Mouse (Mus musculus) lung, embryonic 15.5 days (tissue): ENCODE data around the gene Adgrf4. TPM values are rescaled to one million over a fixed set of nuclear protein-coding genes. Genes with fewer than 3 reads are reported as not detected.

Source experiments
- ATAC-seq: fragments of 200-750 bp; cut with Nextera tagmentation; 2 replicates; pipeline ENCODE4 v1.8.0; 2017; ENCODE audit warnings: moderate number of reproducible peaks, borderline replicate concordance; ENCODE audit not compliant: low FRiP score, low TSS enrichment; ENCODE audit errors: extremely low read depth
- H3K27ac ChIP-seq: fragments of 300-500 bp; sonication (generic); 2 replicates; pipeline ENCODE4 v1.5.1; 2015; ENCODE audit warnings: moderate library complexity, mild to moderate bottlenecking, inconsistent platforms
- H3K27me3 ChIP-seq: fragments of 300-500 bp; sonication (generic); 2 replicates; pipeline ENCODE4 v1.6.1; 2015; ENCODE audit warnings: inconsistent platforms
- H3K36me3 ChIP-seq: fragments of 300-500 bp; sonication (generic); 2 replicates; pipeline ENCODE4 v1.6.1; 2015; ENCODE audit warnings: inconsistent platforms
- H3K4me1 ChIP-seq: fragments of 300-500 bp; sonication (generic); 2 replicates; pipeline ENCODE4 v1.6.1; 2015; ENCODE audit warnings: inconsistent platforms
- H3K4me2 ChIP-seq: fragments of 300-500 bp; sonication (generic); 2 replicates; pipeline ENCODE4 v1.6.1; 2015; ENCODE audit warnings: inconsistent platforms, mild to moderate bottlenecking, moderate library complexity
- H3K4me3 ChIP-seq: fragments of 300-500 bp; sonication (generic); 2 replicates; pipeline ENCODE4 v1.5.1; 2015; ENCODE audit warnings: mild to moderate bottlenecking, inconsistent platforms
- H3K9ac ChIP-seq: fragments of 300-500 bp; sonication (generic); 2 replicates; pipeline ENCODE4 v1.6.1; 2015; ENCODE audit warnings: inconsistent platforms
- H3K9me3 ChIP-seq: fragments of 300-500 bp; sonication (generic); 2 replicates; pipeline ENCODE4 v1.6.1; 2016; ENCODE audit warnings: inconsistent platforms
- WGBS: fragments of 180-500 bp; shearing (Covaris S2); methylation state at CpG from one replicate; pipeline ENCODE4 v1.1.7; 2015; 5-methylcytosine and 5-hydroxymethylcytosine counted together
- polyA plus RNA-seq: library from polyadenylated mRNA; unstranded; fragments of >200 nt; fragmentation: Nextera tagmentation; extraction: Ambion mirVana; gene quantifications from 2 replicates; pipeline ENCODE4 v1.2.1, GENCODE M21; 2015

Gene Adgrf4
- polyA plus RNA-seq, 1 experiment from 2014 or later: 0.06 TPM

- no peak for ATAC-seq
- WGBS: 62% methylated on average over 2 of the region's 2 CpGs
- H3K27me3 ChIP-seq: no peaks in the 10 kb centered on the region
- H3K4me2 ChIP-seq: no peak overlapping the region
- no peaks in the 10 kb centered on the region for H3K9me3 ChIP-seq
- no peak overlapping the region for H3K4me3 ChIP-seq
- no peaks in the 10 kb centered on the region for H3K36me3 ChIP-seq
- H3K4me1 ChIP-seq: no peaks in the 10 kb centered on the region
- H3K27ac ChIP-seq: no peak overlapping the region
- no peak overlapping the region for H3K9ac ChIP-seq
Observed at GRCm38 (mm10) chr17:42630206-42630605, 61.9 kb downstream of the Adgrf4 start.

GRCm38 (mm10) chr17:42613043-42613737 is 78.9 kb downstream of the Adgrf4 start:
- no peak for ATAC-seq
- no peak overlapping the region for H3K9ac ChIP-seq
- no peak overlapping the region for H3K4me3 ChIP-seq
- no peaks in the 10 kb centered on the region for H3K27me3 ChIP-seq
- no peaks in the 10 kb centered on the region for H3K9me3 ChIP-seq
- H3K36me3 ChIP-seq: no peaks in the 10 kb centered on the region
- H3K4me1 ChIP-seq: no peaks in the 10 kb centered on the region
- WGBS: 30% methylated on average over 6 of the region's 6 CpGs
- H3K4me2 ChIP-seq: no peak overlapping the region
- no peak overlapping the region for H3K27ac ChIP-seq

- 70% methylated on average over 8 of the region's 8 CpGs for WGBS
Observed at GRCm38 (mm10) chr17:42611295-42611694, 80.8 kb downstream of the Adgrf4 start, which contains the start of gene Opn5. Gene Opn5, minus strand, starts transcription at chr17:42611395.

DNA sequence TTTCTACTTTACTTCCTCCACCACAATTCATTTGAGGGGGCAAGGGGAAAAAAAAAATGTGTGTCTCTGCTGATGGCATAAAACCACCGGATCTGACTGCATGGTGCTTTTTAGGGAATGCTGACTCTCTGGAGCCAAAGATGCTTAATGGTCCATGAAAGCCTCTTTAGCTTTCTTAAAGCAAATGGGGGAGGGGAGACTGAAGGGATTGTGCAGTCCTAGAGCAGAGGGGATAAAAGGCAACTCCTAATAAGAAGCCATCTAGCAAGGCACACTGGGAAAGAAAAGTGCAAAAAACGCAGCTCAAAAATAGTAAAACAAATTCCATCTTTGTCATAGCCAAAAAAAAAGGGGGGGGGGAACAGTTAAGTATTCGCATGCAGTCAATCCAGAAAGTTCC is 83.8 kb downstream of the Adgrf4 start:
- H3K9me3 ChIP-seq: no peaks in the 10 kb centered on the region
- H3K9ac ChIP-seq: no peak overlapping the region
- H3K4me1 ChIP-seq: no peaks in the 10 kb centered on the region
- no peaks in the 10 kb centered on the region for H3K27me3 ChIP-seq
- no peak for ATAC-seq
- 50% methylated on average over 3 of the region's 3 CpGs for WGBS
- no peak overlapping the region for H3K4me2 ChIP-seq
- H3K36me3 ChIP-seq: no peaks in the 10 kb centered on the region
- H3K27ac ChIP-seq: no peak overlapping the region
- no peak overlapping the region for H3K4me3 ChIP-seq

More at GRCm38 (mm10) chr17:42611295-42611694, 80.8 kb downstream of the Adgrf4 start, which contains the start of gene Opn5:
- no peak within 1 kb of the TSS for H3K4me3 ChIP-seq
- no peaks in the 10 kb centered on the region for H3K9me3 ChIP-seq
- H3K4me1 ChIP-seq: no peaks in the 10 kb centered on the region
- H3K27ac ChIP-seq: no peak within 1 kb of the TSS
- ATAC-seq: no peak
- H3K36me3 ChIP-seq: no peaks in the 10 kb centered on the region
- no peak within 1 kb of the TSS for H3K9ac ChIP-seq
- no peak within 1 kb of the TSS for H3K4me2 ChIP-seq
- H3K27me3 ChIP-seq: no peaks in the 10 kb centered on the region

Other genes with a start within 250 kb of the Adgrf4 start
- gene Opn5, start 80.9 kb downstream of the Adgrf4 start, polyA plus RNA-seq: not detected in 2 replicates
- not detected in 2 replicates for gene Adgrf2, start 49.9 kb upstream of the Adgrf4 start, polyA plus RNA-seq
- 28.1 and 29.6 TPM in 2 replicates for gene Cd2ap, start 184.4 kb upstream of the Adgrf4 start, polyA plus RNA-seq